Mouse (Mus musculus) right cerebral cortex, postnatal 4 days (tissue): ENCODE data around the gene Eepd1.

ENCODE experiments used
- DNase-seq: peaks from one replicate; pipeline ENCODE4 v3.0.0-alpha.2; 2022

The Eepd1 gene

DNA sequence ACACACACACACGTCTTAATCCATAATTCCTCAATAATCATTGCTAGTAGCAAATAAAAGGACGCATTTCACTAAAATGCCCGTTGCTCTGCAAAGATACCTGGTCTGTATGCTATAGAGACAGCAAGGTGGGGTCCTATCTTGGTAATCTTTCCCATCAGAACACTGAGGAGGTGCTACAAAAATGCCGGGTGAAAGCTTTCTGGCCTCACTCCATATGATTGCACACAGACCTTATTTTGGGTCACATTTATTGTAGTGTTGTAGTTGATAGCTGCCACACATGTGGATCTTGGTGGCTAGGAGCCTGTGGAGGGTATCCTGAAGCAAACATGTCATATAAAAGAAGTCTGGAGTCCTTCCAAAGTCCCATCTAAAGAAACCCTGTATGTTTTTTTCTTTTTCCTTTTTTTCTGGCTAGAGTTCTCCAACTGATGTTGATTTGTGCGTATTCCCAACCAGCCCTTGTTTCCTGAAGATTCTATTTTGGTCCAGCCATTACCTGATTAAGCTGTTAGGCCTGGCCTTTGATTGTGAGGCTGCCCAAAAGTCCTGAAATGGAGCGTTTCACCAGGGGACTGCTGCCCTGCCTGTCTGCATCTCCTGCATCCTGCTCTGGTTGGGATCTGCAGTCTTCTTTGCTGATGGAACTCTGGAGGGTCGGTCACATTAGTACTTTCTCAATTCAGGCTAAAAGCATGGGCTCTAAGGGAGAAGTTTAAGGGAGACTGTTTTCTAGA, 8.0 kb downstream of the Eepd1 start:
- no peak for DNase-seq

DNA sequence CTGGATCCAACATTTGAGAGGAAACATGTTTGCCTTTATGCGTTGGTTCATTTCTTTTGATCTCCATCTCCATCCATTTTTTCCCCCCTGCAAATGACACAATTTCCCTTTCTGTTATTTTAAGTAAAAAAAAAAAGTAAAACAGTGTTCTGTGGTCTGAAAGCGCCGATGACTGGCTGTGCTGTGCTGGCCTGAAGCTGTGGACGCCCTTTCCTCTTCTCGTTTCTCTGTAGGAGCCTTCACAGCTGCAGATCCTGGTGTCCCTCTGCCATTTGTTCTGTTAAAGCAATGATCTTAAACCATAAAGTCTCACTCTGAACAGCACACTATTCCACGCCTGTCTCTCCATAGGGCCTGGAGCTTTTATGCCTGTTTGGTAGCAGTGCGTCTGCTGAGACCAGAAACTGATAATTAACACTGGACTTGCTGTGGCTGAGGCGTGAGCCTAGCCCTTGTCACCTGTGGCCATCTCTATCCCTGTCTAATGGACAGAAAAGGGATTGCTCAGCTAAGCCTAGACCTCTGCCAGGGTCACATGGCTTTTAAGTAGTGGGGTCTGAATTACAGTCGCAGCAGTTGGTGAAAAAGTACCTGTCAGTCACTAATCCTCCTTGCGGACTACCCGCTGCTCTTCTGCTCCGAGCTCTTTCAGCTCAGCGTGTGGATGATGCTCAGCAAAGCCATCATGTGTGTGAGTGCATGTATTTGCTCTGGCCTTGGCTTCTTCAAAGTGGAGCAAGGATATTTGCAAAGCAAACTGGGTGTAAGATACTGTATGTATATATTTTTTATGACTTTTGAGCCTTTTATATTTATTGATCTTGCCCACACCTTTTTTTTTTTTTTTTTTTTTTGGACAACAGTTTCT, 9.2 kb downstream of the Eepd1 start:
- no peak for DNase-seq

DNA sequence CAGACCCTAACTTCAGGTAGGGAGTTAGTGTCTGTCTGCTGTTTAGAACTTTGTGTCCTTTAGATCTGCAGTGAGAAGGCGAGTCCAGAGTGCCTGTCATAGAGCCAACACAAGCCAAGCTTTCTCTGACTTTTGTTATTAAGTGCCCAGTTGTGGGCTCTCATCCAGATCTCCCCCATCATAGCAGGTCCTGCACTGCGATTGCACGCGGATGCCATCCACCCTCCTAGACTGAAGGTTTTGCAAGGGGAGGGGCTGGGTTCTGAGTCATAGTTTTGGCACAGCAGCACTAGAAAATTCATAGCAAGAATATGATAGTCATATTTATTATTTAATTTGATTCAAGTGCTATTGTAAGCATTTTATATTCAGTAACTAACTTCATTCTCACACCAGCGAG, 12.6 kb downstream of the Eepd1 start:
- no peak for DNase-seq

DNA sequence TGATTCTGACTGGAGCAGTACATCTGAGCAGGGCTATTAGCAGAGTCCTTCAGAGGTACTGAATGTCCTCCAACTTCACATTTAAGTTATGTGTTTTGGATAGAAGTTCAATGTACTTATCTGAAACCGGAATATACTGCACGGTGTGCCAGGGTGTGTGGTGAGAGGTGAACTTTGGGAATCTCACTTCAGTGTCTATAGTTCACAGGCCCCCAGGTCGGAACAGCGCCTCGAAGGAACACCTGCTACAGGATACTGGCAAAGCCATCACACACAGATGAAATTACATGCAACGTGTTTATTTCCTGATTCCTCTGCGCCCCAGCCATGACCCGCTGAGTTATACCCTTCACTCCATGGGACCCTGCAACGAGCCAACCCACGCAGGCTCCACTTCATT, 14.3 kb downstream of the Eepd1 start:
- no peak for DNase-seq

DNA sequence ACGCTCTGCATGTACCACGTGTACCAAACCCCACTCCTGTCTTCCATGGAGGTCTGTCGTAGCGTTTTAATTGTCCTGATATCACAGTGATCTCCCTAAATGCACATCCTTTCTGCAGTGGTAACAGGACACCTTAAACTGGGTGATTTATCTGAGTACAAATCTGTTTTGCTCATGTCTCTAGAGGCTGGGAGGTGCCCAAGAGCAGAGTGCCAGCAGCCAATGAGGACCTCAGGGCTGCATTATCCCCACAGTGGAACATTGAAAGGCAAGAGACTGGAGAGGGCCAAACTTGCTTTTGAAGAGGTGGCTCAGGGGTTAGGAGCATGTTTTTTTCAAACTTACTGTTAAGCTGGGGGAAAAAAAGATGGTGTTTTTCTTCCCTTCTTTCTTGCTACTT, 14.8 kb downstream of the Eepd1 start:
- no peak for DNase-seq

DNA sequence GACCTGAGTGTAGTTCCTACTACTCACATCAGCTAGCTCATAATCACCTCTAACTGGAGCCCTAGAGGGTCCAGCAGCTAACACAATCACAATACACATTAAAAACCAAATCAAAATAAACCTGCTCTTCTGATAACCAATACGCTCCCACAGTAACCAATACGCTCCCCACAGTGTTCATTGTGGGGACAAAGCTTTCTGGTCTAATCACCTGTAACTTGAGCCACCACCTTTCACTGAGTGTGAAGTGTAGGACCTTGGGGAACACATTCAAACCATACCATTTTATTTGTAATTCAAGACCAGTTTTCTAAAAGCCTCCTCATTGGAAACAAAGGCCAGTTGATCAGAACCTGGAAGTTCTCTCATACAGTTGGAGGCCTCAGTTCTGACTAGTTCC, 15.4 kb downstream of the Eepd1 start:
- no peak for DNase-seq

DNA sequence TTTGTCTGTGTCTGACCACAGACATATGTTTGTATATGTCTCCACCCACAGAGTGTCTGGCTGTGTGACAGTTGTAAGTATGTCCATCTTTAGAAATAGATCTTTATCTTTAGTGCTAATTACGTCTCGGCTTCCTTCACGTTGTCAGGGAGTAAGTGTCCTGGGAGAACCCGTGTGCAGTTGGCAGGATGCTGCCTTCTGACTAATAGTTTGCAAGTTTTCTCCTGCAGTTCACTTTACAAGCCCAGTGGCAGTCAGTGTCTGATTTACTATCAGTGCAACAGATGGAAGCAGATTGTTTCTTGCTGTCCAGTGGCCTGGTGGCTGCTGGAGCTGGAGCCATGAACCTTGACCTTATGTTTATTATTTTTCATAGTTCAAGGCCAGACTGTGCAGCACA, 17.4 kb downstream of the Eepd1 start:
- no peak for DNase-seq

DNA sequence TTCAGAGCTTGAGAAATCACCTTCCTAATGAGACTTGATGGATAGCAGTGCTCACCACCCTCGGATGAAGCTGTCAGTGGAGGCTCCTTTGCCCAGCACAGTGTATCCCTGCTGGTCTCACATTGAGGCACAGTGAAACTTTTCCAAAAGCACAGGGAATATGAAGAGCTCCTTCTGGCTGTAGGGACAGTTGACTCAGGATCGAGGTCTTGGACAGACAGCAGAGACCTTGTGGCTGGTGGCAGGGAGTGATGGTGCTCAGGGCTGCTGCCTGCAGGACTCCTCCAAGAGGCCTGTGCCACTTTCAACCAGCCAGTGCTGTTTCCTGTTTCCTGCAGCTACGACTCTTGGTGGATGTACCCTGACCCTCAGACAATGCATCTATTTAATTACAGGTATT, 18.0 kb downstream of the Eepd1 start:
- DNase-seq: no peak

DNA sequence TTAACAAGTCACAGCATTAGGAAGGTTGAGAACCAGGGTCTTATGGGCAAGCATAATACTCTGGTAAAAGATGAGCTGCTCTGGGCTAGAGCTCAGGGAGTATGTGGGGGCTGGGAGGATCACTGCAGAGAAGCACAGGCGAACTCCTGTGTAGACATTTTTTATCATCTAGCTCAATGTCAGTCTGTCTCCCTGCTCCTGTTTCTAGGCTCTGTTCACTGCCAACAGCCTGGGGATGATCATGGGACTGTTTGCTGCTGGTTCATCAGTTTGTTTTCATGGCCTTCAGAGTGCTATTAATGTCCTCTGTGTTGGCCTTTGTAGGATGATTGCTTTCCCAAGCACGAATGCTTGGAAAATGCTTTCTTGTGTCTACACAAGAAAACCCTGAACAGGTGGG, 18.7 kb downstream of the Eepd1 start:
- no peak for DNase-seq

DNA sequence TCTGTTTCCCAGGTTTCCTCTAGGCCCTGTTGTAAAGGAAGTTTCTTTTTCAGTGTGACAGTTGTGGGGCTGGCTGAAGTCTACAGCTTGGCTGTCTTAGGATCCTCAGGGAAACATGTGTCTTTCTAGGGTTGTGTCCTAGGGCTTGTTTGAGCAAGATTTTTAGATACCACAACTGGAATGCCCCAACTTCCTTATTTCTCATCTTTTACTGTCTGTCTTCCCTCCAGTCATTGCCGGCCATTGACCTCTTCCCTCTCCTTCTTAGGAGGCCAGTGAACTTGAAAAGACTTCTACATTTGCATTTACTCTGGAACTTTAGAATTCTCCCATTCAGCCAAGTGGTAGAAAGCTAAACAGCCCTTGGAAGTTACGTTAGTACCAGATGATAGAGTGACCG, 27.5 kb downstream of the Eepd1 start:
- no peak for DNase-seq

DNA sequence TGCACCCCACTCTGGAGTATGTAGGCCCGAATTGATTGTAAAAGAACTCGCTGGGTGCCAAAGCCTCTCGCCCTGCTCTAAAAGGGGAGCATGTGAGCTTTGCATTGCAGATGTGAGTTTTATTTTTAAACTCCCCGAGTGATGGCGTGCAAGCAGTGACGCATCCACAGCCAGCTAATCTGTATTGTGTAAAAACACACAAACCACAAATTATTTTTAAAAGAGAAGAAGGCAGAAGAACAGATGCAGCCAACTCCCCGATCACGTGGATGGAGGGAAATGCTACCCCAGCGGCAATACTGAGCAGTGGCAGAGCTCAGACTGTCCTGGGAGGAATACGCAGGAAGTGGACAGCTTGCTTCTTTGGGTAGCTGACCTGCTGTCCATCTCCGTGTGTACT, 29.2 kb downstream of the Eepd1 start:
- DNase-seq: no peak

DNA sequence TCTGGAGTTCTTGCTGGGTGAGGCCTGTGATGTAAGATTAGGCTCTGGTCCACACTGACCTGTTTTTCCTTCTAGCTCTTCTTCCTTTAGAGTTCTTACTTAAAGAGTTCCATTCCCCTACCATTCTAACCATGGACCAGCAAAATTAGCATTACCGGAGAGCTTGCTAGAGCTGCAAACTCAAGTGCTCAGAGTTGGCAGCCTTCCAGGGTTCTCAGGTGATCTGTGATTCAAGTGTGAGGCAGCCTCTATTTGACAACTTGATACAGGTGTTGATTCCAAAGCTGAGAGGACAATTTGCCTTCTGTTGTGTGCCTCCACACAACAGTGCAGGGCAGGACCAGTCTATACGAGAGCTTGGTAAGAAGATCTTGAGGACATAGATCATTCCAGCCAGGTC, 31.7 kb downstream of the Eepd1 start:
- DNase-seq: peak; percentile 24

DNA sequence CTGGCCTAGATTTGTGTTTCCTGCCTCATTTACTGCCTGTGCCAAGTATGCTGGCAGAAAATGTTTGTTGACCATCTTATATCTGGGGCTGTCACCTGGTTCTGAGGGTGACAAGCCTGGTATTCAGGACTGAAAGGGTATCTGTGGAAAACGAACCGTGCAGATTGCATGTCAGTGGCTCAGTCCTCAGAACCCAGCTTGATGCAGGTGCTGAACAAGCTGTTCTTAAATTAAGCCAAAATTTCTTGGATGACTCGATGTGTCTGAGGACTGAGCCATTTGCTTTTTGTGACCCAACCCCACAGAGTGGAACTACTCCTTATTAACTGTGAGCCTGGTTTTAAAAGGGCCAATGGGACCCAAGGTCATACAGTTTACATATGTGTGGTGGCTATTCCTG, 32.2 kb downstream of the Eepd1 start:
- DNase-seq: no peak

DNA sequence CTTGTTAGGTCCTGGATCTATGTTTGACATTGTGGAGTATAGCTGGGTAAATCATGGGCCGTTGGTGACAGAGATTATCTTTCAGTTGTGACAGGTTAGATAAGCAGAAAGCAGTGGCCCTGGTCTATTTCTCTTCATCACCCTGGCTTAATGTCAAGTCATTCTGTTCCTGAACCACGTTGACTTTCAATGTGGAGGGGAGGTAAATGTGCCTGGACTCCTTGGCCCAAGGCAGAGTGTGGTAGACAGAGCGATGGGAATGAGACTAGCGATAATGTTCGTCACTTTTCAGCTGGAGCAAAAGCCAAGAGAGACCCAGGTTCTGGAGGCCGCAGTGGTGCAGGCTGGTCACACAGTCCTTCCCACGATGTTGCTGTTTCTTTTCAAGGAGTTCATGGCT, 35.3 kb downstream of the Eepd1 start:
- DNase-seq: no peak

DNA sequence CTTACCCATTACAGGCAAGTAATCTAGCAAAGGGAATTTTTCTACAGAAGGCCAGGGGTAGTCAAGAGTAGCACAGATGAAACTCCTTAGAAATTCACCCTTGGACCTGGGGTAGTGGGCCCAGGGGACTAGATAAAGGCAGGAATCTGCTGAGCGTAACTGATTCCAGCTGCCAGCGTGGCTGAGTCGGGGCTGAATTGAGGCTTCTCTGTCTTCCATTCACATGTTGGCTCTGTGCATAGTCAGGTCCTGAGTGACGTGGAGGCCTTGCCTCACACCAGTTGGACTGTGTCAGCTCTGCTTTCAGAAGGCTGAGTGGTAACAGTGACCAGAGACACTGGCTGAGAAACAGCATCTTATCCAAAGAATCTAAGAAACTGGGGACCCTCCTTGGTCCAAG, 36.6 kb downstream of the Eepd1 start:
- DNase-seq: no peak

DNA sequence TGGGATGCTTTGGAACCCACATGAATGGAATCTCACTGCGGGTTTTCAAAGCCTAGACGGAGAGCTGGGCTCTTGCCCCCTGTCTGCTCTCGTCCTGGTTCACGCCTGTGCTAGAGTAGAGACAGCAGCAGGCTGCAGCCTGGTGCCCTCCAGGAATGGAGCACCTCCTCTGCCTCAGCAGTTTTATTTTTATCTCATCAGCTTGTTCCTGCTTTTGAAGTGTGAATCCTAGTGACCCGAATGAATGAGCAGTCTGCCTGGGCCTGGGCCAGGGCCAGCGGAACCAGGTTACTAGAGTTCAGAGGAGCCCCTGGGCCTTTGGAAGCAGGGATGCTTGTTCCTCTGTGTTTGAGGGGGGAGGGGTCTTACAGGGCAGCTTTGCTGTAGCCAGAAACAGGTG, 37.8 kb downstream of the Eepd1 start:
- DNase-seq: no peak

DNA sequence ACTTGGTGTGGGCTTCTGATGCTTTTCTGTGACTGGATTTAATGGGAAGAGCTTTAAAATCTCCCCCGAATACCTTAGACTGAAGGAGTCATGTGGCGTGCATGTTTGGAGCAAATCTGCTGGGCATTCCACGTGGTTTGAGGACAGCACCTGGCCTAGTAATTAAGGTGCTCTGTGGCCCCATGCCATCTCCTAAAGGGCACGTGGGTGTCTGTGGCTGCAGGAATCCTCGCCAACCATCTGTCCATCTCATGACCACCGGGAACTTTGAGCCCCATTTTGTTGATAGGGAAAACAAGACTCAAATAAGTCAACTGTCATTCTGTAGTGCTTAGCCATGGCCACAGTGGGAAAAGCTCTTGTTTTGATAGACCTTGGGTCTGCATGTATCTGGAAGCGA, 39.5 kb downstream of the Eepd1 start:
- DNase-seq: no peak

DNA sequence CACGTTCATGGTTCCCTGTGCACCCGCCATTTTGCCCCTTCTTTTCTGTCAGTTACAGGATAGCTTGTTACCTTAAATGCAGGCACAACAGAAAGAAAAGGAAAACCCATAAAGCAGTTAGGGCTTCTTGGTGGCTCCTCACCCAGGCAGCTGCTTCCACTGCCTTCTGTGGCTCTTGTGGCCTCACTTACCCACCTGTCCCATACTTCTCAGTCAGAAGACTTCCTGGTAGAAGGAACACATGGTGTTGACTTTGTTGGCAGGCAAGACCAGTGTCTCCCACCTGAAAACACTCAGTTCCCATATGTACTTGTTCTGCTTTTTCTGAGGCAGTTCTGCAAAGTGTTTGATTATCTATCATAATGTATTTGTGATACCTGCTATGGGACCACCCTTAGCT, 40.5 kb downstream of the Eepd1 start:
- no peak for DNase-seq

DNA sequence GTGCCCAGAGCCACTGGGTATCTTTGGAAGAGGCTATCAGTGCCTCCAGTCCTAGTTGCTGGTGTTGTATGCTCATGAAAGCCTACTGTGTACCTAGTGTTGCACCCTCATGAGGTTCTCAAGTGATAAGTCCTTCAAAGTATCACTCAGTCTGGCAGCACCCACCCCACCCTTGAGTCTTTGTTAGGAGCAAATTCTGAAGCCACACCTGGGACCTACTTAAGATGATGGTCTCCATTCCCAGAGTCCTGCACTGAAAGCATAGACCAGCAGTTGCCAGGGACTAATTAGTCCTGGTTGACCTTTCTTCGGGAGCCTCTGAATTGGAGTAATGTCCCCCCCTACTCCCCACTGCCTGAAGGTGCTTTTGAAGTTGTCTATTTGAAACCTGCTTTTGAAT, 45.2 kb downstream of the Eepd1 start:
- DNase-seq: no peak

DNA sequence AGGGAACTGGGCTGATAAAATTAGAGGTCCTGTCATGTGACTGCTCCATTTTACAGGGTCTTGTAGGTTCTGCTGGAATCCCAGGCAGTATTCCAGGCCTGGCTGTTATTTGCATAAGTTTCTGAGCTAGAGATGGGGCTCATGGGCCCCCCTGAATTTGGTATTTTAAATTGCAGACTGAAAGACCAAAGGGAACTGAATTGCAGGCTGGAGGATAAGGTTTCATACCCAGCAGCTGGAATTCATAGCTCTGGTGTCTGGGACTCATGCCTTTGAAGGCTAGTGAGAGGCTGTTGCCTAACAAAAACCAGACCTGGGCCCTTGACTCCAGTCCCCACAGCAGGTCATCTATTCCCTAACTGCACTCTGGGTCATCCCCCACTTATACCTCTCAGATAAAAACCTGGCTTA, 45.6 kb downstream of the Eepd1 start:
- no peak for DNase-seq

DNA sequence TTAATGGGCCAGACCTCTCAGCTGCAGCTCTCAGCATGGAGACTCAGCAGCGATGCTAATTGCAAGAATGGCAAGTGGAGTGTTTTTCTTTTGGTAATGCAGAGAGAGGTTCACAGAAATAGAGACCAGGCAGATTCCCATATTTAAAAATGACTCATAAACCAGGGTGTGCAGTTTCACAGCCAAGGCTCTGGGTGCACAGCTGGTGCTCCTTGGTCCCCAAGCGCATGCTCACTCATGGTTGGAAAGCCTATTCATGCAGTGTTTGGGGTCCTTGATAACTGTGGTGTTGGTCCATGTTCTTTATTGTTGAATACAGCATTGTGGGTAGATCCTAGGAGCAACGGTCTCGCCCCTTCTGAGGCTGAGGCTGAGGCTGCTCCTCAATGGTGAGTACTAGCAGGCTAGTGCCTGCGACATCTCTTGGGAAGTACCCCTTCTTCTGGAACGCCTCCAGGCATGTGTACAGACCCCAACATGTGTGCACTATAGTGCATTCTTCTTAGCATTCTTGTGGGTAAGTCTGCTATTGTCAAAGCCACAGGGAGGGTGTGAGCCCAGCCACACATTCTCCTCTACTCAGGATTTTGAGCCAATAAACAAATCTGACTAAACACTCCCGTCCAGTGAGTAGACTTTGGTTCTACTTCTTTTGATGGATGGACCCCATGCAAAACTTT, 46.2 kb downstream of the Eepd1 start:
- DNase-seq: no peak

DNA sequence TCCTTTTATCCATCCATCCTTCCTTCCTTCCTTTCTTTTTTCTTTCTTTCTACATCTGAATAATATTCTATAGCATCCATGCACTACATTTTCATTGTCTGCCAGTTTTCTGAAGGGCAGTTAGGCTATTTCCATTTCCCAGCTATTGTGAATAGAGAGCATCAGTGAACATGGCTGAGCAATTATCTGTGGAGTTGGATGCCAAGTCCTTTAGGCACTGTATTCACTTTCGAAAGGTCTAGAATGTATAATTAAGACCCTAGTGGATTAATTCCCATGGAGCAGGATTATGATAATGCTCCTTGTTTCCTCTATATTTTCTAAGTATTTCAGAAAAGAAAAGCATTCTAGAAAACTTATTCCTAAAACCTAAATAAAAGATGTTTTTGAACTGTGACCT, 50.3 kb downstream of the Eepd1 start:
- DNase-seq: no peak

DNA sequence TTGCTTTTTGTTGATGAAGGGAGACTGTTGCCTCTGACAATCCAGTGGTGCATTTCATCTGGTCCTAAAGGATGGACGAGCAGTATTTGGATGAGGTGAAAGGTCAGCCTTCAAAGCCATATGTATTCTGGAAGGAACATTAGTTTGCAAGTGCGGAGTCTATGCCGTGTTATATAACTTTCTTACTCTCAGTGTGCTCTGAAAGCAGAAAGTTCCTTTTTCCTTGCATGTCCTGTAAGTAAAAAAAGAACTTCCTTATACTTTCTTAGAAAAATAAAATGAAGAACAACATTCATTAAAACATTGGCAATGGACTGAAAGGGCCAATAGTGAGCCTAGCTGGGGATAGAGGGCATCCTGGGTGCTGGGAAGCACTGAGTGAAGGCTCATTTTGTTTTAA, 50.8 kb downstream of the Eepd1 start:
- DNase-seq: no peak

DNA sequence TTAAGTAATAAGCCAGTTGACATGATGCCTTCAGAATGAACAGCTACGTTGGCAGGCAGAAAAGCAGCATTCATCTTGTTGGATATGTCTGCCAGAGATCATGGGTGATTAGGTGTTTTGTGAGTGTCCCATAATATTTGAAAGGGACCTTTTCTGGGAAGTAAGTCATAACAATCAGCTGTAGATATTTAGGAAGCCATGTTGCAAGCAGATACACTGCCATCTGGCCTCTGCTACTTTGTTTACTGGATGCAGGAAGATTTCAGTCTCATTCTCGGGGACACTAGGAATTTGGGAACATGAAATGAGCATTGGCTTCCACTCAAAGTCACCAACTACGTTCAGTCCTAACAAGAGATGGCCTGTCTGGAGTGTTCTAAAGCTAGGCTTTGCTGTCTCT, 54.1 kb downstream of the Eepd1 start:
- DNase-seq: no peak
